Mouse (Mus musculus) heart, adult 8-10 months (tissue): ENCODE measurements around the gene Sdc1. TPM values are rescaled to one million over a fixed set of nuclear protein-coding genes. Genes with fewer than 3 reads are reported as not detected.

Source experiments
- DNase-seq: peaks from one replicate; pipeline ENCODE4 v3.0.0; 2022; ENCODE audit warnings: low spot score
- total RNA-seq, 4 experiments: library from RNA; stranded (reverse); gene quantifications; 2 replicates each; pipeline ENCODE4 v1.2.4; 2022

Gene Sdc1
- 1 to 10 TPM; 5.8 to 8.6 (median 7.3) TPM for total RNA-seq

DNA sequence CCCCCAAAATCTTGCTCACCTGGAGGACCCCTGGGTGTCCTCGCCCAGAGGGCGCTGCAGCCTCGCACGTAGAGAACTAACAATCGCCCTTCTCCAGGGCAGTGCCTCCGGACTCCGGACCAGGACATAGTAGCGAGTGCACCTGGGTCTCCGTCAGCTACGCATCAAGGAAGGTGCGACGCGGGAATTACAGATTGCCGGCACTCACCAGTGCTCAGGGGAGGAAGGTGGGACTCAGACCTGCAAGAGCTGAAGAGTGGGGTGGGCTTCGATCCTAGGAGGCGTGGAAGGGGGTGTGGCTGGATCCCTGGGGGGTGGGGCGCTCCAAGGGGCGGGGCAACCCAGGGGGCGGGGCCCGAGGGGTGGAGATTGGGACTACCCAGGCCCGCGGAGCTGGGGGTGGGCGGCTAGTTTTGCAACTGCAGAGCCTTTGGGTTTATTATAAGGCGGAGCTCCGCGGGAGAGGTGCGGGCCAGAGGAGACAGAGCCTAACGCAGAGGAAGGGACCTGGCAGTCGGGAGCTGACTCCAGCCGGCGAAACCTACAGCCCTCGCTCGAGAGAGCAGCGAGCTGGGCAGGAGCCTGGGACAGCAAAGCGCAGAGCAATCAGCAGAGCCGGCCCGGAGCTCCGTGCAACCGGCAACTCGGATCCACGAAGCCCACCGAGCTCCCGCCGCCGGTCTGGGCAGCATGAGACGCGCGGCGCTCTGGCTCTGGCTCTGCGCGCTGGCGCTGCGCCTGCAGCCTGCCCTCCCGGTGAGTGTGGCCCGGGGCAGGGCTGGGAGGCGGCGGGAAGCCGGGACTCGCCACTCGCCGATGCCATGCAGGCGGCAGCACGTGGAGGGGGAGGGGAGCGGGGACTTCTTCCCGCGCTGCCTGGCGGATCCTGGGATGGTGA lies at the start of gene Sdc1:
Gene Sdc1 (plus strand): TSS at position 378 of the 898 bp plus-strand sequence.
- DNase-seq: peak; percentile 44

GRCm38 (mm10) chr12:8726890-8727289 lies 44.2 kb upstream of the Sdc1 start:
- DNase-seq: no peak

DNA sequence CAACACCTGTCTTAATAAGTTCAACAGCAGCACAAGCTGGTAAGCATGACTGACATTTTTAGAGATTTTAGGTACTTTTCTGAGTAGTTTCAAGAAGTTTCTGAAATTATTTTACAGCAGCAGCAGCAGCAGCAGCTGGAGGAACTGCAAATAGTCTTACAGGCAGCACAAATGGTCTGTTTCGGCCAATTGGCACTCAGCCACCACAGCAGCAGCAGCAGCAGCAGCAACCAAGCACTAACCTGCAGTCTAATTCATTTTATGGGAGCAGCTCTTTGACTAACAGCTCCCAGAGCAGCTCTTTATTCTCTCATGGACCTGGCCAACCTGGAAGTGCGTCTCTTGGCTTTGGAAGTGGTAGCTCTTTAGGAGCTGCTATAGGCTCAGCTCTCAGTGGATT lies 42.4 kb upstream of the Sdc1 start:
- DNase-seq: no peak

- DNase-seq: no peak
Measured at GRCm38 (mm10) chr12:8753654-8754053, 17.5 kb upstream of the Sdc1 start.

GRCm38 (mm10) chr12:8754116-8754515 lies 17.0 kb upstream of the Sdc1 start:
- peak; percentile 56 for DNase-seq

DNA sequence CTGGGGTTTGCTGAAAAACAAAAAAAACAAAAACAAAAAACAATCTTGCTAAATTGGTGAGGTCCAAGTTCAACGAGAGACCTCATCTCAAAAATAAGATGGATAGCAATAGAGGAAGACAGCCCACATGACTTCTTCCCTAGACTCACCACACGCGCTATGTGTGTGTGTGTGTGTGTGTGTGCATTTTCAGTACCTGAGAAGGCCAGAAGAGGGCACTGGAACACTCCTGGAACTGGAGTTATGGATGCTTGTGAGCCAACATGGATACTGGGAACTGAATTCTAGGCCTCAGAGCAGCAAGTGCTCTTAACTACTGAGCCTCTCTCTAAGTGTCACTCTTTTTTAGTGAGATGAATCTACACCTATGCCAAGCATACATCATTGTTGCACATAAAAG lies 13.1 kb upstream of the Sdc1 start:
- no peak for DNase-seq

DNA sequence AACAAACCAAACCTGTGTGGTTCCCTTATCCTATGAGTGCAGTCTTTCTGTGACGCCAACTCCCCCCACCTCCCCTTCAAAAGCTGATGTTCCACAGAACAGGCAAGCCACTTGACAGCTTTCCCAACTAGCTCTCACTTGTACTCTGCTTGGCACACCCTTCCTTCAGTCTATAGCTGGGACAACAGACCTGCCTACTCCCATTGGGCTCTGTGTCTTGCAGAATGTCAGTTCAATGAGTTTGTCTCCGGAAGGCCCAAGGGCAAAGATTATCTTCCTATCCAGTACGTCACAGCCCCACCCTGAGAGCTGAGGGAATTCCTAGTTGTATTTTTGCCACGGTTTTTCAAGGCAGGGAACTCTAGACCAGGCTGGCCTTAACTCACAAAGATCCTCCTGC lies 12.0 kb upstream of the Sdc1 start:
- DNase-seq: no peak

GRCm38 (mm10) chr12:8759779-8760178 lies 11.3 kb upstream of the Sdc1 start:
- DNase-seq: no peak

DNA sequence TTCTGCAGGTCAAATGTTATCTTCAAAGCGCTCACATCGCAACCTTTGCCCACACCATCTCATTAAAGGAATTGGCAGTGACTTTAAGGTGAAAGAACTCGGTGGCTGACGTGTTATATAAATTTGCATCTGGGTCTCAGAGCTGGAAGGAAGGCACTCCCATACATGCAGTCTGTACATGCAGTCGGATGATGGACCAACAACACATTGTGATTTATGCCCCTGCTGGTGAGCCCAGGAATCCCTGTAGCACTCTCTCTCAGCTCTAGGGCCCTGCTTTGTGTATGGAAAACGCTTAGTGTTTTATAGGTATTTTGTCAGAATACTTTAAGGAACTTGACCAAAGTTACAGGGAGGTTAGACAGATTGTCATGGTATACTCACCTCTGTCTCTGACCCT lies 10.6 kb upstream of the Sdc1 start:
- DNase-seq: no peak

DNA sequence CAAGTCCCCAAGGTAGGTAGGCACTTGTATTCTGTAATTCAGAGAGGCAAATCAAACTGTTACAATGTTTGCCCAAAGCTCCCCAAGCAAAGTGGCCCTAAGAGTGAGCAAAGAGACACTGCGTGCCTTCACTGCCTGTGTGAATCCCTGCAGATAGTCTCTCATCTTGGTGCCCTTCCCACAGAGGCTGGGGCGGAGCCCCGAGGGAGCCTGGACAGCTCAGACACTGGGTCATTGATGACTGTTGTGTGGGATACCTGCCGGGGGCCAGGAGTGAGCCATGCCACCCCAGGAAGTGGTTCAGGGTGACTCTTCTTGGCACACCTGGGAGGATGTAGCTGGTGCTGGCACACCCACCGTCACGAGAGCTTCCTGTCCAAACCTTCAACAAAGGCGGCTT lies 10.1 kb upstream of the Sdc1 start:
- DNase-seq: no peak

- DNase-seq: no peak
Measured at GRCm38 (mm10) chr12:8762667-8763066, 8.5 kb upstream of the Sdc1 start.

DNA sequence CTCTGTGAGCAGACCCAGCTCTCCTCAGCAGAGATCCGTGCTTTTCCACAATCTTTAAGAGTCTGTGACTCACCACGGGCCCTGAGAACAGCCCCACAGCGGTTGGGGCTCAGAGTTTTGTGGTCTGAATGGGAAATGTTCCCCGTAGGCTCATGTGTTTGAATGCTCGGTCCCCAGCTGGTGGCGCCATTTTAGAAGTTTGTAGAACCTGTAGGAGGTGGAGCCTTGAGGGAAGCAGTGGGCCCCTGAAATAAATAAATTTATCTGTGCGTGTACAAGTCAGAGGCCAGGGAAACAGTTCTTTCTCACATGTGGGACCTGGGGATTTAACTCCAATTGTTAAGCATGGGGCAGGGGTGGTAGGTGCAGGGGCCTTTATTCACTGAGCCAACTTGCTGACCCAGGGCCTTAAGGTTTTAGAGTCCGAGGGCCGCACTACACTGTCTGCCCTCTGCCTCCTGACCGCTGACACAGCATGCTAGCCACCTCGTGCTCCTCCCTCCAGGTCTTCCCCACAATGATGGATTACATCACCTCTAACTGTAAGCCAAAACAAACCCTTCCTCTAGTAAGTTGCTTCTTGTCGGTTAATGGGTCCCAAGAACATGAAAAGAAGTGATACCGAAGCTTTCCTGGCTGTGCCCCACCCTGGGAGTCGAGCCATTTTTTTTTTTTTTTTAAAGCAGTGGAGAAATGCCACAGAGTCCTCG lies 6.7 kb upstream of the Sdc1 start:
- no peak for DNase-seq

- no peak for DNase-seq
Measured at GRCm38 (mm10) chr12:8771844-8772380, 789 bp downstream of the Sdc1 start.

GRCm38 (mm10) chr12:8772451-8773143 lies 1.5 kb downstream of the Sdc1 start:
- no peak for DNase-seq

GRCm38 (mm10) chr12:8773336-8773735 lies 2.2 kb downstream of the Sdc1 start:
- DNase-seq: no peak

DNA sequence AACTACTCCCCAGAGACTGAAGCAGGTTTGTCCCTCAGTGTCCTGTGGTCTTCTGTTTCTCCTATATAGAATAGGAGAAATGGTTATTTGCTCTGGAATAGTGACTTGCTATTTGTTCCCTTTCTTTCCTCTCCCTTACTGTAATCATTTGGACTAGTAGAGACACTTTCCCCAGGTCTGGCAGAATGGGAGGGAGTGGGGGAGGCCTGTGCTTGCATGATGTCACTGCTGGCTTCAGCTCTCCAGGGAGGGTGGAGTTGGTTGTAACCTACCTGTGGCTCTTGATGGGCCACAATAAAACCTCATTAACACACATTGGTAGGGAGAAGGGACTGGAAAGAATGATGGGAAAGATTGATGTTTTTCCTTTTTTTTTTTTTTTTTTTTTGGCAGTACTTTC lies 3.1 kb downstream of the Sdc1 start:
- no peak for DNase-seq

- no peak for DNase-seq
Measured at GRCm38 (mm10) chr12:8776206-8776605, 5.1 kb downstream of the Sdc1 start.

GRCm38 (mm10) chr12:8776741-8777140 lies 5.6 kb downstream of the Sdc1 start:
- no peak for DNase-seq

DNA sequence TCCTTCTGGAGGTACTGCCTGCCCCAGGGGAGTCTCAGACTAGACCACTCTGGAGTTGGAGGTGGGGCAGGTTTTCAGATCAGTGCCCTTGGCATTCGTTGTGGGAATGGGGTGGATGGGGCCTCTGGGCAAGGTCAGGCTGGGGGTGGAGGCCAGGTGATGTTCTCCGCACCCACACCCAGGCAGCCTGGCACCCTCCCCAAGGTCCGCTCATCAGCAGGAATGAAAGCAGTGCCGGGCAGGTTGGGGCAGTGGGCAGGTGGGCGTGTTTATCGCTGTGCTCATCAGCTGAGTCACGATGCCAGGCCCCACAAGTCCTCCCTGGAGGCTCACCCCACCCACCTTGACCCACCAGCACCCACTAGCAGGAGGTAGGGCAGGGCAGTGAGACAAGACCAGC lies 7.0 kb downstream of the Sdc1 start:
- no peak for DNase-seq

DNA sequence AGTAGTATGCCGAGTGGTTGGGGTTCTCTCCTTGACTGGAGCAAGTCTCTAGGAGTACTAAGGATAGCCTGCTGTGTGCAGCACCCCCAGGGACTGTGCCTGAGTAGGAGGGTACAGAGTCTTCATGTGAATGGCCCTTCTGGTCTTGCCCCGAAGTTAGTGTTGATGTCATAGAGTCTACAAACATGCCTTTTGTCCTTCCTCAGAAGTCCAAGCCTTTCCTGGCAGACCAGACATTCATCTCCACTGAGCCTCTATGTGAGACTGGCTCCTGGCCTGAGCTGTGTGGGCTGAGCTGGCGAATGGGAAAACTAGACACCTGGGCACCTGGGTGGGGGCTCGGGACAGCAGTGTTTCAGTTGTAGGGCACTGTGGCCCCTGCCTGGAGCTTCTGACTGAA lies 8.7 kb downstream of the Sdc1 start:
- no peak for DNase-seq

DNA sequence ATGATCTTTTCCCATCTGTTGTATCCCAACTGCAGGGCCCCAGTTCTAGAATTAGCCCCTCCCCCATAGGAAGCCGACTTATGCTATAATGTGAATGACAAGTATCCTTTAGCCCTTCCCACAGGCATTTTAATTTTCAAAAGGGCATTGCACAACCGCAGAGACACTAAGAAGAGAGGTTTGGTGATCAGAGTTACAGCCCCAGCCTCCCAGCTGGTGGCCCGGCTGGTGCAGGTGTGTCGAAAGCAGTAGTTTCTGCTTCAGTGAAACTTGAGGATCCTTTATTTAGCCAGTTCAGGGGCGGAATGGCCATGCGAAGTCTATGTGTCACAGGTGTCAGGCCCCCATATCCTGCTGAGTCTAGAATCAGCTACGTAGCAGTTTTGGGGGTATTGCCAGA lies 10.0 kb downstream of the Sdc1 start:
- DNase-seq: no peak
